Mouse (Mus musculus): ENCODE data around the gene 1810009A15Rik. TPM values are rescaled to one million over a fixed set of nuclear protein-coding genes. Genes with fewer than 3 reads are reported as not detected.
"Not testable (repeated sequence)": the region's sequence is repeated elsewhere in the genome, so short reads cannot be mapped to it uniquely, and the experiment has no call there.

1810009A15Rik gene
- polyA plus RNA-seq, 1 experiment: 23.6 TPM

DNA sequence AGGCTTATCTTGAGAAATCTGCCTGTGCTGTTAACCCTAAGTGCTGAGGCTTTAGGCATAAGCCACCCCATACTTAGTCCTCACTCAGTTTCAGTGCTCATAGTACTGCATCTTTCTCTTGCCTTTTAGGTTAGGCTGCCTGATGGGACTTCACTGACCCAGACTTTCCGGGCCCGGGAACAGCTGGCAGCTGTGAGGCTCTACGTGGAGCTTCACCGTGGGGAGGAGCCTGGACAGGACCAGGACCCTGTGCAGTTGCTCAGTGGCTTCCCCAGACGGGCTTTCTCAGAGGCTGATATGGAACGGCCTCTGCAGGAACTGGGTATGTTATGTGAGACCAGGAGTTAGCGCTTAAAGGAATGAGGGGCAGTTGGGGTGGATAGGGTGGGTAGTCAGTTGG is 13.6 kb upstream of the 1810009A15Rik start:
- no peak for DNase-seq (ENCODE audit: low read depth)

GRCm38 (mm10) chr19:8880311-8881033 is 8.2 kb upstream of the 1810009A15Rik start, which contains the start of gene Uqcc3:
Gene Uqcc3, minus strand, starts transcription at chr19:8880923.
- DNase-seq (ENCODE audit: low read depth): no peak

GRCm38 (mm10) chr19:8881034-8881392 is 7.6 kb upstream of the 1810009A15Rik start:
- no peak for DNase-seq (ENCODE audit: low read depth)

GRCm38 (mm10) chr19:8883616-8884015 is 5.0 kb upstream of the 1810009A15Rik start, which contains the start of the genes Lbhd1 and Gm49403:
Gene Lbhd1, plus strand, starts transcription at chr19:8883732.
Gene Gm49403, plus strand, starts transcription at chr19:8883930.
- DNase-seq (ENCODE audit: low read depth): no peak

DNA sequence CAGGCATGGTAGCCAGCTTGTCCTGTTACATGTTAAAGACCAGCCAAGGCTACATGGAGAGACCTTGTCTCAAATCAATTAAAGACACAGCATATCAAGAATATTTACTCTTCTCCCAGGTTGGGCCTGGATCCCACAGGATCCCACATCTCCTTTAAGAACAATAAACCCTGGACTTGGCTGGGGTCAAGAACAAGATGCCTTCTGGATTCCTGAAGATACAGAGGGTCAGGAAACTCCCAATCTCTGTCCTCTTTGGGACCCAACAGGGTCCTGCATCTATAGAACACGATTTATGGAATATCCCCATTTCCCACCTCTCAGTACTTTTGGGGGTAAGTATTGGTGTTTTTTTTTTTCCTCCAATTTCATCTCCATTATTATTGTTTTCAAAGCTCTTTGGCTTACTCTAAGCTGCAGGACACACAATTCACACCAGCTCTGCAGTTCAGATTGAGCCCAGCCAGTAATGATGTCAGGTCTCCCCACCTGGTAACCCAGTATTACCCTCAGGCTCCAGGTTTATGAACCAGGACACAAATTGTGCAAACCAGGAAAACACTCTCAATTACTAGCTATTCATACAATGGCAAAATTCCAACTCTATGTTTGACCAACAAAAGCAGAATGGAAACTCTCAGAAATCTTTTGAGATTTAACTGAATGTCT is 1.6 kb upstream of the 1810009A15Rik start:
- DNase-seq (ENCODE audit: low read depth): no peak

GRCm38 (mm10) chr19:8887585-8888463 is 829 bp upstream of the 1810009A15Rik start:
- DNase-seq (ENCODE audit: low read depth): no peak

GRCm38 (mm10) chr19:8892829-8893766 is 4.4 kb downstream of the 1810009A15Rik start, which contains the start of gene Ints5:
Gene Ints5, plus strand, starts transcription at chr19:8893005.
- DNase-seq (ENCODE audit: low read depth): no peak

DNA sequence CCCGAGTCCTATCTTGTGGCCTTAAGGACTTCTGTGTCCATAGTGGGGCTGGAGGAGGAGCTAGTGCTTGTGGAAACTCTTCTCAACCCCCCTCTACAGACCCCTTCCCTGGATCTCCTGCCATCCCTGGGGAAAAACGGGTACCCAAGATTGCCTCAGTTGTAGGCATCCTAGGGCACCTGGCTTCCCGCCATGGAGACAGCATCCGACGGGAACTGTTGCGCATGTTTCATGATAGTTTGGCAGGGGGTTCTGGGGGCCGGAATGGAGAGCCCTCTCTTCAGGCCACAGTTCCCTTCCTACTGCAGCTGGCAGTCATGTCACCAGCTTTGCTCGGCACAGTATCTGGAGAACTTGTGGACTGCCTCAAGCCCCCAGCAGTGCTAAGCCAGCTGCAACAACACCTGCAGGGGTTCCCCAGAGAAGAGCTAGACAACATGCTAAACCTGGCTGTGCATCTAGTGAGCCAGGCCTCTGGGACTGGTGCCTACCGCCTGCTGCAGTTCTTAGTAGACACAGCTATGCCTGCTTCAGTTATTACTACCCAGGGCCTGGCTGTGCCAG is 6.8 kb downstream of the 1810009A15Rik start:
- DNase-seq (ENCODE audit: low read depth): no peak

DNA sequence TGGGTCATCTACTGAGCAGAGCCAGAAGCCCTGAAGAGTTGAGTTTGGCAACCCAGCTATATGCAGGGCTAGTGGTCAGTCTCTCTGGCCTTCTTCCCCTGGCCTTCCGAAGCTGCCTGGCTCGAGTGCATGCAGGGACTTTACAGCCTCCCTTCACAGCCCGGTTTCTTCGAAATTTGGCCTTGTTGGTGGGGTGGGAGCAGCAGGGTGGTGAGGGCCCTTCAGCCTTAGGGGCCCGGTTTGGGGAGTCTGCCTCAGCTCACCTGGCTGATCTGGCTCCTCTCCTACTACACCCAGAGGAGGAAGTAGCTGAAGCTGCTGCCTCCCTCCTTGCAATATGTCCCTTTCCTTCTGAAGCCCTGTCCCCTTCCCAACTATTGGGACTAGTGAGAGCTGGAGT is 7.6 kb downstream of the 1810009A15Rik start:
- DNase-seq (ENCODE audit: low read depth): not testable (repeated sequence)

DNA sequence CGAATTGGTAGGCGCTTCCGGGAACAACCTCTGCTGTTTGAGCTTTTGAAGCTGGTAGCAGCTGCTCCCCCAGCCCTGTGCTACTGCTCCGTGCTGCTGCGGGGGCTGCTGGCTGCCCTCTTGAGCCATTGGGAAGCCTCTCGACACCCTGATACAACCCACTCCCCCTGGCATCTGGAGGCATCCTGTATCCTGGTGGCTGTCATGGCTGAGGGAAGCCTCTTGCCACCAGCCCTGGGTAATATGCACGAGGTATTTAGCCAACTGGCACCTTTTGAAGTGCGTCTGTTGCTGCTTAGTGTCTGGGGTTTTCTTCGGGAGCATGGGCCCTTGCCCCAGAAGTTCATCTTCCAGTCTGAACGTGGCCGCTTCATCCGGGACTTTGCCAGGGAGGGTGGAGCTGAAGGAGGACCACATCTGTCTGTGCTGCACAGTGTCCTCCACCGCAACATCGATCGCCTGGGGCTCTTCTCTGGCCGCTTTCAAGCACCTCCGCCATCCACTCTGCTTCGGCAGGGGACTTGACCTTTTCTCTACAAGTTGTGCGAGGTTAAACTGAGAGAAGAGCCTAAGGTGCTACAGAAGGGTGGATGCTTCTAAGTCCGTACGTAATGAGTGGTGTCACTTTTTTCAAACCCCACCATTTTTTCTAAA is 8.7 kb downstream of the 1810009A15Rik start:
- DNase-seq (ENCODE audit: low read depth): not testable (repeated sequence)

GRCm38 (mm10) chr19:8897865-8898495 is 9.3 kb downstream of the 1810009A15Rik start, which contains the start of gene Ganab:
Gene Ganab, plus strand, starts transcription at chr19:8898071.
- DNase-seq (ENCODE audit: low read depth): no peak

DNA sequence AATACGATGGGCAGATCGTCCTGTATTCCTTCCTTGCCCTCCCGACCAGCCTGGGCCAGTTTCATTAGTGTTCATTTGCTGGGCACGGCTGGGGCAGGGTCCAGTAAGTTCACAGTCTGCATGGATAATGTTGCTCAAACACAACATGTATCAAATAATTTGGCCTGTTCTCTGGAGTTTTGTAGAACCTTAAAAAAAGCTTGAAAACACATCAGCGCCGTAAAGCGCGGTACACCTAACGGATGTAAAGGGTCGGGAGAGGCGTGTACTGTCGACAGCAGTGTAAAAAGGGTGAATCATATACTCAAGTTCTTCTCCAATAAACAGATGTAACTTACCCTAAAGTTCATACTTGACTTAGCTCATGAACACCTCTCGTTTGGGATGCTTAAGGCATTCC is 9.9 kb downstream of the 1810009A15Rik start:
- DNase-seq (ENCODE audit: low read depth): no peak

DNA sequence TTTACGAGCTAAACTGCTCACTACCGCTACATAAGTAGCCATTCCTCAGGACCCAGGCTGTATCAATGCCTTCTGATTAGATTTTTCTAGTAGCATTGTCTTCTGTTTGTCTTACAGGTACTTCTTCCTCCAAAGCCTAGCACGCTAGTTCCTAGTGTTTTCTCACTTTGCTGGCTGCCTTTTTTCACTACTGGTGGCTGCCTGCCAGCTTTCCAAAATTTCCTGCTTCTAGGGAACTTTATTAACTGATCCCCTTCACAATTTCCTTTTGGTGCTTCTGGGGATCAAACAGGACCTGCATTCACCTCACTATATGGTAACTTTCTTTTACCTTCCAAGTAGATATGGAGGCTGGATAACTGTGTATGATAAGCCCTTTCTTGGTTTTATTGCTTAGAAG is 10.4 kb downstream of the 1810009A15Rik start:
- DNase-seq (ENCODE audit: low read depth): no peak

GRCm38 (mm10) chr19:8903412-8903811 is 14.8 kb downstream of the 1810009A15Rik start:
- DNase-seq (ENCODE audit: low read depth): no peak

DNA sequence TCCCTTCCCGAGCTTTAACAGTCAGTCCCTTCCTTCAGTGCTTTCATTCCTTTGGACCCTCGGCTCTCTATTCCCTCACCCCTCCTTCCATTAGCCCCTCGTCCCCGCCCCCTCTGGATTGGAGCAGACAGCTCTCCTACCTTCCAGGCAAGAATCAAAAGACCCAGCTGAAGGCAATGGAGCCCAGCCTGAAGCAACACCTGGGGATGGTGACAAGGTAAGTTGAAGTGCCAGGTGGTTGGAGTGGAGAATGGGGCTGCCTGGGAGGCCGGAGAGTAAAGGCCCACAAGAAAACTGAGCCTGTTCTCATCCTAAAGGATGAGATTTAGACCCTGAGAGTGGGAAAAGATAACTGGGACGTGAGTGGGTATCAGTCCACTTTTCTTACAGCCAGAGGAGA is 19.9 kb downstream of the 1810009A15Rik start:
- DNase-seq (ENCODE audit: low read depth): no peak

DNA sequence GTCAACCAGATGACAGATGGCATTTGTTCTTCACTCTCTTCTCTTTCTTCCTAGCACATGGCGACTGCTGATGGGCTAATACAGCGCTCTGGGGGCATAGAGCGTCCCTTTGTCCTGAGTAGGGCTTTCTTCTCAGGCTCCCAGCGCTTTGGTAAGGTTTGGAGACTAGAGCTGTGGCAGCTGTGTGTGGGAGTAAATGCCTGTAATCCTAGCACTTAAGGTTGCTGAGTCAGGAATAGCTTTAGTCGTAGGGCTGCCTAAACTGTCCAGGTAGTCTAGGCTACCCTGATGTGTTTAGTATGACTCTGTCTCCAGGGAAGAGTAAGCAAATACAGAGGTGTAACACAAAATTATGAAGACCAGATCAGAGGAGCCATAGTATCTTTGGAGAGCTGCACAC is 23.2 kb downstream of the 1810009A15Rik start:
- no peak for DNase-seq (ENCODE audit: low read depth)

GRCm38 (mm10) chr19:8914212-8914611 is 25.6 kb downstream of the 1810009A15Rik start:
- no peak for DNase-seq (ENCODE audit: low read depth)

- DNase-seq (ENCODE audit: low read depth): no peak
Measured at GRCm38 (mm10) chr19:8919000-8919399, 30.3 kb downstream of the 1810009A15Rik start.

DNA sequence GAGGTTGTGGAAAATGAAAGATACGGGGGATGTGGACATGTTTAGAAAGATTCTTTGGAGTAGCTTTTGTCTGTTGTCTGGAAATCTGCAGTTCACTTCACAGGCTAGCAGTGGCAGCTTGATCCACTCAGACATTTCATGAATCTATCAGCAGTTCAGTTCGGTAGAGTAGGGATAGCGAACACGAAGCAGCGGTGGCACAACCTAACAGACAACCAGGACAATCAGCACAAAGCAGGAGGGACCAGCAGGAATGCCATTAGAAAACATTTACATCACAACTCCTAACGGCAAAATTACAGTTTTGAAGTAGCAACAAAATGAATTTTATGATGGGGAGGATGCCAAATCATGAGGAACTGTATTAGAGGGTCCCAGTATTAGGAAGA is 31.0 kb downstream of the 1810009A15Rik start:
- DNase-seq (ENCODE audit: low read depth): no peak
